Mouse (Mus musculus) ovary, postnatal 36 days (tissue): Measurements from ENCODE around the gene Sult3a2.
"Not testable (repeated sequence)": the region's sequence is repeated elsewhere in the genome, so short reads cannot be mapped to it uniquely, and the experiment has no call there.

ENCODE experiments used
- DNase-seq: peaks from one replicate; pipeline ENCODE4 v3.0.0; 2022; ENCODE audit warnings: low spot score, mixed read lengths

Gene Sult3a2

DNA sequence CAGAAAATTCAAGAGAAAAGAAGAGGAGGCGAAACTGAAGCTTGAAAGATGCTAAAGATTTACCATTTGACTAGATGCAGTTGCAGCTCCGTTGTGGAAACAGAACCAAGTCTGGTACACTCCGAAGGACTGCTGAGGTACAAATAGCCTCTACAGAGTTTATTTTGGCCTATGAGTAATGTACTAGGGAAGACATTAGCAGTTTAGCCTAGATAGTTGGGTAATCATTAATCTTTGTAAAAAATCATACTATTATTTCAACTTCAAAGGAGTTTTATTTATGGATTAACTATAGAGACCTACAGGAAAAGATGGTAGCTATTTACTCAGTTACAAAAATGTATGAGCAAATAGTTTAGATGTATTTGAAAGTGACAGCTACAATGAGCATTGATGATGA lies at the start of gene Sult3a2:
Sult3a2 (minus strand) TSS at position 101 of the 400 bp plus-strand sequence.
- DNase-seq, result no peak

DNA sequence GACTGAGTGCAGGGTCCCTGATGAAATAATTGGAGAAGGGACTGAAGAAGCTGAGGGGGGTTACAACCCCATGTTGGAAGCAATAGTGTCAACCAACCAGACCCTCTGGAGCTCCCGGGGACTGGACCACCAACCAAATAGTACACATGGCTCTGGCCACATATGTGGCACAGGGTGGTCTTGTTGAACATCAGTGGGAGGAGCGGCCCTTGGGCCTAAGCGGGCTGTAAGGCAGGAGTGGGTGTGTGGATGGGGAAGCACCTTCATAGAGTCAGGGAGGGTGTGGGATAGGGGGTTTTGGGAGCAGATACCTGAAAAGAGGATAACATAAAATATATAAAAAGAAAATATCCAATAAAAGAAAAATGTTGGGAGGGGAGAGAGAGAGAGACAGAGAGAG lies 34.4 kb upstream of the Sult3a2 start:
- no peak for DNase-seq

DNA sequence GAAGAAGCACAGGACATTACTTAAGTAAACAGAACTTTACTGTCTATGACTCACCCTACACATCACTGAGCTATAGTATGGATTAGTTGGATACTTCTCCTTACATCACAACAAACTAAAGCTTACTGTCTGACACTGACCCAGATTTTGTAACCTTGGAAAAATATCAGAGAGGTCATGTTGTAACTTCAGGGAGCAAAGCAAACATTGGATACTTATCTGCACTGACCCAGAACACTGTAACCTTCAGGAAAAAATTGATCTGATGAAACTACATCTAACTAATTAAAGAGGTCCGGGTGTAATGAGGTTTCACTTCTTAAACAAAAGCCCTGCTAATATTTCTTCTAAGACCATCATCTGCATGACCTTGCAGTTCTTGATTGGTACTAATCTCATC lies 30.4 kb upstream of the Sult3a2 start:
- DNase-seq, result no peak

DNA sequence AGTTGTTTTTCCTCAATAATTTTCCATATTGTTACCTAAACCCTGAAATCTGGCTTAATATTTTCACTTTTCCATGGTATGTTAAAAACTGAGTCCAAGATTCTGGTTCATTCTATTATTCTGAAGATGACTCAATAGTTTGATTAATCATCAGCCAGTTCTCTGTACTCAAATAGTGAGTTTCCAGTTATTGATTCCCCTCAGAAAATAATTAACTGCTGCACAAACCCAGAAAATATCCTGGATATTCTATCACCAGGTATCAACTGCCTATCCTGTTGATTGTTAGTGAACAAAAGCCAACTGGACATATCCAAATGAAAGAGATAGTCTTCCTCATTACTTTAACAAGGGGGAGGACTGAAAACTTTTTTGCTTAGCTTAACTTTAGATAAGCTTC lies 27.8 kb upstream of the Sult3a2 start:
- no peak for DNase-seq

DNA sequence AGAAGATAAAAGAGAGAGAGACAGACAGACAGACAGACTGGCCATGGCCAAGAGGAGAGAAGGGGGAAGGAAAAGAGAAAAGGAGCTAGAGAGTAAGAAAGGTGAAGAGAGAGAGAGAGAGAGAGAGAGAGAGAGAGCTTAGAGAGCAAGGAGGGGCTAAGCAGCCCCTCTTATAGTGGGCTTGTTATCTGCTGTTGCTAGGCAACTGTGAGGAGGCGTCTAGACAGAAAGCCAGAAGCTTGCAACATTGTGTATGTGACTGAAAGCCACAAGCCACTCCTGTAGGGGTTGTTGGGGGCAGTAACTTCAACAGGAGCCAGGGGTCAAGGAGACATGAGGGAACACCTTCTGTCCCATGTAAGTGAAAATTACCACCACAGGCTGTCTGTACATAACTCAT lies 25.3 kb upstream of the Sult3a2 start:
- no peak for DNase-seq

DNA sequence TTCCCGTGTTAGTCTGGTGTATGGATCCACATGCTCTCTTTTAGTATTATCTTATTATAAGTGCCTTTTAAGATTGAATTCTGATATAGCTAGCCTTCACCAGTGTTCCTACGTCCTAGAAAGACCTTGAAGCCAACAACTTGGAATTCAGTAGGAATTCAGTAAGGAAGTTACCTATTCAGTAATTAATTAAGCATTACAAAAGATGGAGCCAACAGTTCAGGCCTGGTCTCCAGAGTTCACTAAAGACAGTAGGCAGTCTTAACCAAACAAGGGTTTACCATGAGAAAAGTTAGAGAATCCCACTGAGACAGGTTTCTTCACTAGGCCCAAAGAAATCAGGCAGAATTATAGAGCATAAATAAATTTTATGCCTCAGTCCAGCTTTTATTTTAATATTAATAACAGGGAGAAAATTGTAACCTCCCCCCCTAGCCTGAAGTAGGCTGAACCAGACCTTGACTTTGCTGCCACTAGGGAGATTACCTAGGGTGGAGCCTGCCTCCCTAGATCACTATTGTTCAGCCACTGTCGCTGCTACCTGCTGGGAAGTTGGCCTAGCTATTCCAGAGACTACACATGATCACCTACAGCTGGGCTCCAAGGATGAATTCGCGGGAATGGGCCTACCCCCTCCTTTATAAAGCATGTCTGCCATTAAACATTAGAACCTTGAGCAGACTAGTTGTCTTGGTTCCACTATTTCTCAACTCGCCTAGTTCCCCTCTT lies 10.9 kb upstream of the Sult3a2 start:
- DNase-seq, result not testable (repeated sequence)

DNA sequence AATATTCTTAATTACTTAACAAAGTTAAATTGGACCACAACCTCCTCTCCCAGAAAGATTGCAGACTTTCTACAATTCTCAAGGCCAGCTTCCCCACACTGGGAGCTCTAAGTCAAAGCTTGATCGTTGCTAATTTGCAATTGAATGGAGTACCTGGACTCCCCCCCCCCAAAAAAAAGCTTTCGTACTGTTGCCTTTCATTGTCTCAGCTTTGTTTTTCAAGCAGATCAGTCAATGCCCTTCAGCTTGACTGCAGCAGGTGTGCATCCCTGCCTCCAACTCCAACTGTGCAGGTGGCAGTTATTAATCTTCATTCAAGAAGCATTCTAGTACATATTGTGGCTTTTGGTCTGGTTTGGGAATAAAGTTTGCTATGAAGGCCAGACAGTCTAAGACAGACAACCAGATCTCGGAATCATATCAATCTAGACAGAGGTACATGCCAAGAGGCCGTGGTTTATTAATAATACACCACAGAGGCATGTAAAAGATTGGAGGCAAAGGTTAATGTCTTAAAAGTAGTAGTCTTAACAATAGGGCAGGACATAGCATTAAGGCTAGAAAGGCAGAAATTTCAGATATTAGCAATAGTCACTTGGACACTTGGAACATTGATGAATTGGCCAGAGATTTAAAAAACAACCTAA lies 9.9 kb upstream of the Sult3a2 start:
- DNase-seq, result not testable (repeated sequence)

DNA sequence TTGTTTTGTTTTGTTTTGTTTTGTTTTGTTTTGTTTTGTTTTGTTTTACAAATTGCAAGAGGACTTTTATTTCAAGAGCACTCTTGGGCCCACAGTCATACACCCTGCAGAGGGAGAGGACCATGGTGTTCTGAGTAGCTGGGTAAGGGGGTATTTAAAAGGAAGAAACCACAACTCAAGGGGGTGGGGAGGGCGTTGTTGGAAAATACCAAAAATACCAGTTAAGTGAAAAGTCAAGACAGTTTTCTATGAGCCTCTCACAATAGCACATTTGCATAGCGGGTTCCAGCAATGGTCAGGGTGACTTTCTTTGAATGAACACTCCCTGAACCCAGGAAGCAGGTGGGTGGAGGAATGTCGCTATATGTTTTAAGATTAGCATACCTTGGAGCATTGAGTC lies 5.7 kb upstream of the Sult3a2 start:
- DNase-seq, result not testable (repeated sequence)

DNA sequence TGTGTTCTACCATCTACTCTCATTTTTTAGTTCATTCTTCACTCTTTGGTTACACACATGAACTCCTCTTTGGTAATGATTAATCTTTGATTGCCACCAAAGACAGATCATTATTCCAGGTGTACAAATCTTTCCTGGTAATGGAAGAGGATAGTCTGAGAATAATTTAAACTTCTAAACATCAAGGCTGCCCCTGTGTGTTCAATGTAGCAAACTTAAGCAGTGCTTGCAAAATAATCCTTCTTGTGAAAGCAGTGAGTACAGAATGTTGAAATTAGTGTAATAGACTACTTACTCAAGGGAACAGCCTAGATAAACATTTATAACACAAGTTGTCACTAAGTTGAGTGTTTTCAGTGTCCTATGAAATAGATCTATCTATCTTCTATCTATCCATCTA lies 1.0 kb upstream of the Sult3a2 start:
- DNase-seq, result no peak

- DNase-seq, result not testable (repeated sequence)
Observed at GRCm38 (mm10) chr10:33735251-33735650, 51.3 kb downstream of the Sult3a2 start.

GRCm38 (mm10) chr10:33733241-33733640 lies 53.3 kb downstream of the Sult3a2 start:
- no peak for DNase-seq

- no peak for DNase-seq
Observed at GRCm38 (mm10) chr10:33732409-33733185, 53.9 kb downstream of the Sult3a2 start.

DNA sequence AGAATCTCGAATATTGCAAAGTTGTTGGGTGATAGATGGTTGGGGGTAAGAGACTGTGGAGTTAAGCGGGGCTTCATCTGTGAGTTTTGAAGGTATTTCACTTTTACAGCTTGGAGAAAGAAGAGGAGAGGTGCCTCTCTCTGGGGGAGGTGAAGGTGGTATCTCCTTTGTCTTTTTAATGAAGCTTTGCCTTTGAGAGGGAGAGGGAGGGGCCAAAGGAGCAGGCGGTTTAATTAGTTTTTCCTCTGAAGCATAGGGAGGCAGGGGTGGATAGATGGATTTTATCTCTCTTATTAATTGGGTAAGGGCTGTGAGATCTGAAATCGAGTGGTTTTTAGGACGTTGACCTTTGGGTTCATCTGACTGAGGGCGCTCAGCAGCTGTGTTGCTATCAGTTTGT lies 62.7 kb downstream of the Sult3a2 start:
- DNase-seq, result no peak

DNA sequence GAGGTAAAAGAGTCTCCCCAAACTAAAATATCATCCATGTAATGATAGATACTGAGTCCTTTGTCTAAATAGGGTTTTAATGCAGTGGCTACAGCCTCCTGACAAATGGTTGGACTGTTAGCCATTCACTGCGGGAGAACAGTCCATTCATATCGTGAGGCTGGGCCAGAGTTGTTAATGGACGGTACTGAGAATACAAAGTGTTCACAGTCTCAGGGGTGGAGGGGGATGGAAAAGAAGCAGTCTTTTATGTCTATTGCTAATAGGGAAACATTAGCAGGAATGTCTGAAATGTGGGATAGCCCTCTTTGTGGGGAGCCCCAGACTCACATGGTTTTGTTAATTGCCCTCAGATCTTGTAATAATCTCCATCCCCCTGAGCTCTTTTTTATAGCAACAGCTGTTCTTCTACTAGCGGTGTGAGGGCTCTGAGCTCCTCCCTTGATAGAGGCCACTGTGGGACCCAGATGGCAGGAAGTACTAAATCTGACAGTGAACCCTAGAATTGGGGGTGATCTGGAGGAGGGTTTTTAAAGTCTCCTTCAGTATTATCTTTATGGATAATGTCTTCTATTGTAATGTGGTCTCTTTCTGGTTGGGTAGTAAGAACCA lies 64.6 kb downstream of the Sult3a2 start:
- DNase-seq, result no peak
